Mouse (Mus musculus) right cerebral cortex, postnatal 25 days (tissue): Measurements from ENCODE around the gene Slc44a2.

Experiments used
- DNase-seq: peaks from one replicate; pipeline ENCODE4 v3.0.0; 2022

Gene Slc44a2

GRCm38 (mm10) chr9:21335391-21335790, 14.9 kb downstream of the Slc44a2 start:
- DNase-seq: no peak

- DNase-seq: no peak
Observed at GRCm38 (mm10) chr9:21336491-21336890, 16.0 kb downstream of the Slc44a2 start.

- DNase-seq: no peak
Observed at GRCm38 (mm10) chr9:21337652-21338051, 17.2 kb downstream of the Slc44a2 start.

- no peak for DNase-seq
Observed at GRCm38 (mm10) chr9:21340411-21340810, 19.9 kb downstream of the Slc44a2 start.

- no peak for DNase-seq
Observed at GRCm38 (mm10) chr9:21346627-21347365, 26.3 kb downstream of the Slc44a2 start.

- no peak for DNase-seq
Observed at GRCm38 (mm10) chr9:21348152-21348551, 27.7 kb downstream of the Slc44a2 start.

GRCm38 (mm10) chr9:21351178-21351577, 30.7 kb downstream of the Slc44a2 start:
- no peak for DNase-seq

GRCm38 (mm10) chr9:21351702-21352377, 31.3 kb downstream of the Slc44a2 start:
- DNase-seq: no peak

GRCm38 (mm10) chr9:21352463-21353372, 32.2 kb downstream of the Slc44a2 start:
- no peak for DNase-seq

GRCm38 (mm10) chr9:21353373-21353686, 32.8 kb downstream of the Slc44a2 start:
- no peak for DNase-seq

- DNase-seq: no peak
Observed at GRCm38 (mm10) chr9:21354796-21355195, 34.3 kb downstream of the Slc44a2 start.

- DNase-seq: peak; percentile 26
Observed at GRCm38 (mm10) chr9:21356981-21357718, 36.7 kb downstream of the Slc44a2 start.

- DNase-seq: peak; percentile 38
Observed at GRCm38 (mm10) chr9:21366541-21367220, 46.2 kb downstream of the Slc44a2 start.

GRCm38 (mm10) chr9:21367357-21368111, 47.0 kb downstream of the Slc44a2 start, which contains the start of gene Ilf3:
TSS of gene Ilf3 (plus strand) at chr9:21367871.
- peak; percentile 99 for DNase-seq

GRCm38 (mm10) chr9:21368131-21368584, 47.7 kb downstream of the Slc44a2 start:
- DNase-seq: peak; percentile 72

- DNase-seq: no peak
Observed at GRCm38 (mm10) chr9:21369080-21369479, 48.6 kb downstream of the Slc44a2 start.

GRCm38 (mm10) chr9:21370876-21371275, 50.4 kb downstream of the Slc44a2 start:
- DNase-seq: no peak

GRCm38 (mm10) chr9:21372508-21372907, 52.0 kb downstream of the Slc44a2 start:
- DNase-seq: no peak

GRCm38 (mm10) chr9:21379195-21379594, 58.7 kb downstream of the Slc44a2 start:
- no peak for DNase-seq

GRCm38 (mm10) chr9:21380868-21381267, 60.4 kb downstream of the Slc44a2 start:
- DNase-seq: no peak

GRCm38 (mm10) chr9:21383966-21384365, 63.5 kb downstream of the Slc44a2 start:
- DNase-seq: no peak
